Mouse (Mus musculus): Measurements from ENCODE around the gene Kdelr3. TPM values are rescaled to one million over a fixed set of nuclear protein-coding genes. Genes with fewer than 3 reads are reported as not detected.
A peak's percentile ranks its signal among the peaks of the same experiment; 100 is the strongest.

Kdelr3 gene
- total and polyA plus RNA-seq, 2 experiments from 2014 or later, result 5.3 to 5.6 TPM

- Histone ChIP-seq H3K27me3 (ENCODE audit: insufficient read depth, low read length) (no peaks in the 10 kb centered on the region), H3K27ac (ENCODE audit: low read depth, low read length) (no peak overlapping the region), H3K4me2 (ENCODE audit: low read depth) (no peak overlapping the region), H3K9ac (no peak overlapping the region), H3K4me1 (ENCODE audit: insufficient read depth) (no peaks in the 10 kb centered on the region), H3K36me3 (ENCODE audit: insufficient read depth) (no peaks in the 10 kb centered on the region), H3K9me3 (ENCODE audit: low read length) (no peaks in the 10 kb centered on the region), H3K4me3 (ENCODE audit: low read depth, low read length) (no peak overlapping the region)
- 49% methylated on average over 12 of the region's 12 CpGs for WGBS
- TF ChIP-seq CTCF (IDR thresholded peaks at IDR 0.05; ENCODE audit: low read depth), result no peak
- DNase-seq, result no peak
- no peak for ATAC-seq
Observed at GRCm38 (mm10) chr15:79473638-79474355, 42.4 kb upstream of the Kdelr3 start.

- Histone ChIP-seq H3K27ac (ENCODE audit: low read depth, low read length) (no peak overlapping the region), H3K27me3 (ENCODE audit: insufficient read depth, low read length) (no peaks in the 10 kb centered on the region), H3K4me2 (ENCODE audit: low read depth) (no peak overlapping the region), H3K9ac (no peak overlapping the region), H3K9me3 (ENCODE audit: low read length) (no peaks in the 10 kb centered on the region), H3K4me3 (ENCODE audit: low read depth, low read length) (no peak overlapping the region), H3K4me1 (ENCODE audit: insufficient read depth) (no peaks in the 10 kb centered on the region), H3K36me3 (ENCODE audit: insufficient read depth) (no peaks in the 10 kb centered on the region)
- no peak for DNase-seq
- WGBS, result 53% methylated on average over 6 of the region's 6 CpGs
- ATAC-seq, result no peak
- no peak for TF ChIP-seq CTCF (IDR thresholded peaks at IDR 0.05; ENCODE audit: low read depth)
Observed at GRCm38 (mm10) chr15:79477227-79477626, 39.0 kb upstream of the Kdelr3 start.

GRCm38 (mm10) chr15:79481181-79481688, 35.0 kb upstream of the Kdelr3 start:
- H3K4me3 ChIP-seq (ENCODE audit: low read depth, low read length), result no peak overlapping the region

GRCm38 (mm10) chr15:79489463-79489862, 26.7 kb upstream of the Kdelr3 start:
- H3K36me3 ChIP-seq (ENCODE audit: insufficient read depth), result no peaks in the 10 kb centered on the region
- no peaks in the 10 kb centered on the region for H3K27me3 ChIP-seq (ENCODE audit: insufficient read depth, low read length)
- H3K4me1 ChIP-seq (ENCODE audit: insufficient read depth), result no peaks in the 10 kb centered on the region
- ATAC-seq, result no peak; the same call in 1 of the 2 replicates
- WGBS, result 72% methylated on average over 11 of the region's 11 CpGs
- H3K9me3 ChIP-seq (ENCODE audit: low read length), result no peaks in the 10 kb centered on the region
- H3K9ac ChIP-seq, result no peak overlapping the region
- no peak overlapping the region for H3K27ac ChIP-seq (ENCODE audit: low read depth, low read length)
- no peak for DNase-seq
- H3K4me3 ChIP-seq (ENCODE audit: low read depth, low read length), result no peak overlapping the region
- no peak for TF ChIP-seq CTCF (IDR thresholded peaks at IDR 0.05; ENCODE audit: low read depth)
- no peak overlapping the region for H3K4me2 ChIP-seq (ENCODE audit: low read depth)

More at GRCm38 (mm10) chr15:79481181-79481688, 35.0 kb upstream of the Kdelr3 start:
- TF ChIP-seq CTCF (IDR thresholded peaks at IDR 0.05; ENCODE audit: low read depth), result no peak
- ATAC-seq (peak; percentile 63; the same call in 1 of the 2 replicates), DNase-seq (no peak)
- H3K27ac ChIP-seq (ENCODE audit: low read depth, low read length), result no peak overlapping the region
- 15% methylated on average over 15 of the region's 15 CpGs for WGBS
- H3K27me3 ChIP-seq (ENCODE audit: insufficient read depth, low read length), result no peaks in the 10 kb centered on the region
- H3K9ac ChIP-seq, result no peak overlapping the region
- H3K4me2 ChIP-seq (ENCODE audit: low read depth), result no peak overlapping the region
- H3K4me1 ChIP-seq (ENCODE audit: insufficient read depth), result no peaks in the 10 kb centered on the region
- H3K36me3 ChIP-seq (ENCODE audit: insufficient read depth), result no peaks in the 10 kb centered on the region
- no peaks in the 10 kb centered on the region for H3K9me3 ChIP-seq (ENCODE audit: low read length)

- H3K9me3 ChIP-seq (ENCODE audit: low read length), result no peaks in the 10 kb centered on the region
- peak; percentile 36 for ATAC-seq
- DNase-seq, result no peak
- no peak for TF ChIP-seq CTCF (IDR thresholded peaks at IDR 0.05; ENCODE audit: low read depth)
- H3K4me1 ChIP-seq (ENCODE audit: insufficient read depth), result no peaks in the 10 kb centered on the region
- peak overlapping the region; percentile 31 for H3K4me2 ChIP-seq (ENCODE audit: low read depth)
- no peak overlapping the region for H3K4me3 ChIP-seq (ENCODE audit: low read depth, low read length)
- no peak overlapping the region for H3K27ac ChIP-seq (ENCODE audit: low read depth, low read length)
- no peaks in the 10 kb centered on the region for H3K27me3 ChIP-seq (ENCODE audit: insufficient read depth, low read length)
- H3K36me3 ChIP-seq (ENCODE audit: insufficient read depth), result no peaks in the 10 kb centered on the region
- peak overlapping the region; percentile 11; the same call in 1 of the 2 replicates for H3K9ac ChIP-seq
- 45% methylated on average over 18 of the region's 18 CpGs for WGBS
Observed at GRCm38 (mm10) chr15:79493527-79493926, 22.7 kb upstream of the Kdelr3 start.

- Histone ChIP-seq H3K4me1 (ENCODE audit: insufficient read depth) (0 out of 2 replicates have a peak, but pooled peaks cover 3% of the 10 kb centered on the region), H3K36me3 (ENCODE audit: insufficient read depth) (no peaks in the 10 kb centered on the region), H3K9me3 (ENCODE audit: low read length) (no peaks in the 10 kb centered on the region), H3K27ac (ENCODE audit: low read depth, low read length) (no peak overlapping the region), H3K4me3 (ENCODE audit: low read depth, low read length) (no peak overlapping the region), H3K9ac (no peak overlapping the region), H3K4me2 (ENCODE audit: low read depth) (no peak overlapping the region), H3K27me3 (ENCODE audit: insufficient read depth, low read length) (no peaks in the 10 kb centered on the region; the same call in 1 of the 2 replicates)
- no peak for TF ChIP-seq CTCF (IDR thresholded peaks at IDR 0.05; ENCODE audit: low read depth)
- no peak for DNase-seq
- 60% methylated on average over 17 of the region's 17 CpGs for WGBS
- ATAC-seq, result peak; percentile 47; the same call in 1 of the 2 replicates
Observed at GRCm38 (mm10) chr15:79500110-79500509, 16.1 kb upstream of the Kdelr3 start.

- H3K4me2 ChIP-seq (ENCODE audit: low read depth), result peak overlapping the region; percentile 99
- peak overlapping the region; percentile 67 for H3K27ac ChIP-seq (ENCODE audit: low read depth, low read length)
- no peak overlapping the region for H3K9ac ChIP-seq
- 0 out of 2 replicates have a peak, but pooled peaks cover 9% of the 10 kb centered on the region for H3K4me1 ChIP-seq (ENCODE audit: insufficient read depth)
- no peaks in the 10 kb centered on the region for H3K36me3 ChIP-seq (ENCODE audit: insufficient read depth)
- 12% methylated on average over 18 of the region's 18 CpGs for WGBS
- no peak for TF ChIP-seq CTCF (IDR thresholded peaks at IDR 0.05; ENCODE audit: low read depth)
- H3K27me3 ChIP-seq (ENCODE audit: insufficient read depth, low read length), result peaks cover 10% of the 10 kb centered on the region
- DNase-seq, result peak; percentile 81
- ATAC-seq, result peak; percentile 79
- peak overlapping the region; percentile 14; the same call in 1 of the 2 replicates for H3K4me3 ChIP-seq (ENCODE audit: low read depth, low read length)
- H3K9me3 ChIP-seq (ENCODE audit: low read length), result no peaks in the 10 kb centered on the region
Observed at GRCm38 (mm10) chr15:79502891-79503341, 13.3 kb upstream of the Kdelr3 start.
